Mouse (Mus musculus) frontal cortex, postnatal 10 days (tissue): ENCODE data around the gene Tex38.
A peak's percentile ranks its signal among the peaks of the same experiment; 100 is the strongest.

Experiments
- DNase-seq, 2 experiments: peaks; one replicate each; pipeline ENCODE4 v3.0.0; 2022; ENCODE audit warnings: low spot score in 2 of 2, mixed read lengths in 1 of 2

The Tex38 gene

DNA sequence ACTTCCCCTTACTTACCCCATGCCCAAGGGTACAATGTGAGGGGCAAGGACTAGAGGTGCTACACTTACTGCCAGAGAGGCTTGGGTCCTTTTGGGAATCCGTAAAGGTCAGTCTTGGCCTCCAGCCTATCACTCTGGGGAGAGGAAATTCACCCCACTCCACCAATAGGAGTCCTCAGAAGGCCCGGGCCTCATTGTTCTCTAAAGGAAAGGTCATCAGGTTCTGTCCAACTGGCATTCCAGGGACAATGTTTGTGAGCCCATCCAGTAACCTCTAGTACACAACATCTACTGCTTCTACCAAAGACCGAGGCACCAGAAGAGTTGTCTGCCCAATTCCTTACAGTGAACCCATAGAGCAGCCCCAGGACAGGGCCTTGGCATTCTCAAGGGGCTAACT, at the start of gene Tex38:
TSS of gene Tex38 (minus strand) at position 101 of the 400 bp plus-strand sequence.
- no peak for DNase-seq

DNA sequence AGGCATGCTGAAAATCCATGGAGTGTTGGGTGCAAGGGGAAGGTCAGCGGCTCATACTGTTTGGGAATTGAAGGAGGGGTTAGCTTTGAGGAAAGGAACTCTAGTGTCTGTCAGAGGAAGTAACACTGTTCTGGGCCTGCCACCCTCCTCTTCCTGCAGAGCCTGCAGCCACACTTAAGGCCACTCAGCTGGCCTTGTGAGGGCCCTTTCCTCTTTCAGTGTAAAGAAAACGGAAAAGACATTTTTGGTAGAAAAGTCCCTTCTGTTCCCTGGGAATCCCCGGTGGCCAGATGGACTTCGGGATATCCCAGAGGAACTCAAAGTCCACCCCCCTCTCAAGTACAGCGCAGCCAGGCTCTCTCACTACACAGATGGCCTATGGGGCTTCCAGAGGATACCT, 49.7 kb upstream of the Tex38 start:
- no peak for DNase-seq

DNA sequence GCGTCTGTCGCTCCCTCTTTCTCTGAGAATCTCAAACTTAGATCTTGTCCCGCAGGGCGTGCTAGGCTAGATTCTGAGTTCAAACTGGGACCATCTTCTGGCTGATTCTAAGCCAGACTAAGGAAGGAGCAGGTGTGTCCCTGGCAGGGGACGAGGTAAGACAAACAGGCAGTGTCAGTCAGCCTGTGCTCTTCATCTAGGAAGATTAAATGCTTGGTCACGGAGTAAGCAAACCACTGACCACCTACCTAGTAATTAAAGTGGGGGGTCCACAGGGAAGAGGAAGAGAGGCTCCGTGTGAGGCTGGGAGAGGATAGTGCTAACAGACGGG, 47.7 kb upstream of the Tex38 start:
- DNase-seq = no peak

DNA sequence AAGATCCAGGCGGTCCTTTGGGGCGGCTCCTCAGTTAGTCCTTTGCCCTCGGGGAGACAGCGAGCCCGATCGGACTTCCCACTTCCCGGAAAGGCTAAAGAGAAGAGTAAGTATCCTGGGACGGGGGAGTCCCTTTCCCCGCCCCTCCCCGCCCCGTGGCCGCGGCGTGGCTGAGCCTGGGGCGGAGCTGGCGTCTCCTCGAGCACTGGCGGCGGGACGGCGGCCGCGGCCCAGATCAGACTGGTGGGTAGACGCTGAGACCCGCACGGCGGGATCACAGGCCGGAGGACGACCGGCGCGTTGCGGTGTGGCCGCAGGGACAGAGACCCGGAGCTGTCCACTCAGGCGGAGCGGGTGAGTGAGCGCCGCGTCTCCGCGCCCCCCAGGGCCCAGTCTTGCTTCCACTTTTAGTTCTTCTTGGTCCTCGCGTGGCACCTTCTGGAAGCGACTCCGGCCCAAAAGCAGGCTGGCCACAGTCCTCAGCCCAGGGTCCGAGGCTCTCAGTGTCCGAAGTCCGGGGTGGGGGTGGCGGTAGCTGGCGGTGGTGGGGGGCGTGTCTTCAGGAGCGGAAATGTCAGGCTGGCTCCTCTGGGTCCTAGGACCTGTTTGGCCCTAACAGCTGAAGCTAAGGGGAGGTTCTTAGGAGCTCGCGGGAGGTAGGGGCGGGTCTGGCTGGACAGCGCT, 47.2 kb upstream of the Tex38 start, which contains the start of gene Mob3c:
TSS of gene Mob3c (plus strand) at position 205 of the 684 bp plus-strand sequence.
- peak; percentile 25 to 58 for DNase-seq

DNA sequence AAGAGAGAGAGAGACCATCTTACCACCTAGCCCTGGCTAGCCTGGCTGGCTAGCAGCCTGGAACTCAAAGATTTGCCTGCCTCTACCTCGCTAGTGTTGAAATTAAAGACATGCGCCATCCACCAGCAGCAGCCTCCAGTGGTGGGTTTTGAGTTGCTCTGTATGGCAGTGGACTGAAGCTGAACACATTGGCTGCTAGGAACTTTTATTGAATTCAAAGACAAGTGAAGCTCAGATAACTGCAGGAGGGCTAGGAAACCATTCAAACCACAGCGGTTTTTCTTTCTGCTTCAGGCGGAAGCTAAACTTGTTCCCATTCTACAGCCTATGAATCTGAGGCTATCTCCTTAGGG, 46.7 kb upstream of the Tex38 start:
- DNase-seq = no peak

DNA sequence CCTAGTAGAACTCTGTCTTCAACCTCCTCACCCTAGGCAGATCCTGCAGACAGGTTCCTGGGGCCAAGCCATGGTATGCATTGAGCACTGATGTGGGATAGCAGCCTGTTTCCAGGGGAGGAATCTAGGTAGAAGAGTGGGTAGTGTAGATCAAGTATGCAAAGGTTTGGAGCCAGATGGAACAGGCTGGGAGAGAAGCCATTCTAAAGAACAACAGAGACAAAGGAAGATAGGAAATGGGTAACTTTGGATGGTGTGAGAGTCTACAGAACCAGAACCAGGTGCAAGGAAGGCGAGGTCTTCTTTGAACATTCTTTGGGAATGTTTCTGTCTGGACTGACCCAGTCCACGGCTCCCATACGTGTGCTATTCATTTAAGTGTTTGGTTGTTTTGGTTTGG, 46.2 kb upstream of the Tex38 start:
- DNase-seq = no peak

DNA sequence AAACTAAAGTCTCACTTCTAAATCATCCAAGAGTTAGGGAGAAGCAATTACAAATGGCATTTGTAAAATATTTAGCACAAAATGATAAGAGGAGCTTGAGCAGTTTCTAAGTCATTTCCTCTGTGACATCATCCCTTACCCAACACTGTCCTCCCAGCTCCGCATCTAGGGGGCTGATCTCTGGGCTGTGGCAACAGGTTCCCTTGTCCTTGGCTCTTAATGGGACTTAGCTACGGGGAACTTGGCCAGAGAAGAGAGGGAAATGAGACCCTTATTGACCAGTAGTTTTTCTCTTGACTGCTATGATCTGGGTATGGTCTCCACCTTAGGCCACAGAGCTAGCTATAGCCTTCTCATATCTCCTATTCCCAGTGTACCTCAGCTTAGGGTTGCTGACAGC, 44.5 kb upstream of the Tex38 start:
- no peak for DNase-seq

DNA sequence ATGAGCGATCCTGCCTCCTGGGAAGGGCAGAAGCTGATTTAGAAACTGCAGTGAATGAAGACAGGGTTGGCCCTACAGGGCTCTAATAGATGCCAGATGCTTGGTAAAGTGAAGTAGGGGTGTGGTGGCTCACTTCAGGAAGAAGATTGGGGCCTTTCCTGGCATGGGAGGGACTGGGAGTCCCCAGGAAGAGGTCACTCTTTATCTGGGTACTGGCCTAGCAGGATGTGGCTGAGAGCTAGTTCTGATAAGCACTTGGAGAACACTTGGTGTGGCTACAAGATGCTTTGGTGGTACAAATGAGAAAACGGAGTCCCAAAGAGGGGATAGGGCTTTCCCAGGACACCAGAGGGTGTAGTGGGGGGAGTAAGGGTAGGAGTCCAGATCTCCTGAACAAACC, 43.4 kb upstream of the Tex38 start:
- peak in 1 of 2 experiments; percentile 2 for DNase-seq

DNA sequence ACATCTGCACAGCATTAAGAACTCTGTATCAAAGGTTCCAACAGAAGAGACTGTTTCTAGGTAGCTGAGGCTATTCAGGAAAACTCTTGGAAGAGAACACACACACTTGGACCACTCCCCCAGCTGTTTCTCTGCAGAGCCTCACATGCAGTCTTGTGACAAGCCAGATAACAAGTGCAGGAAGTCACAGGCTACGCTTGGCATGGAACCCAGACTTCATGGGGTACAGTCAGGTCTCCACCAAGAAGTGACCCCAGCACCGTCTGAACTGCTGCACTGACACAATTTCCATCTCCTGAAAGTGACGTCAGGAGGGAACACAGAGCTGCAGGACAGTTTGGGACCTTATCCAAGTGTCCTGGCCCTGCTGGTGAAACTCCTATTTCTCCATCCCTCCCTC, 41.1 kb upstream of the Tex38 start:
- DNase-seq = no peak

DNA sequence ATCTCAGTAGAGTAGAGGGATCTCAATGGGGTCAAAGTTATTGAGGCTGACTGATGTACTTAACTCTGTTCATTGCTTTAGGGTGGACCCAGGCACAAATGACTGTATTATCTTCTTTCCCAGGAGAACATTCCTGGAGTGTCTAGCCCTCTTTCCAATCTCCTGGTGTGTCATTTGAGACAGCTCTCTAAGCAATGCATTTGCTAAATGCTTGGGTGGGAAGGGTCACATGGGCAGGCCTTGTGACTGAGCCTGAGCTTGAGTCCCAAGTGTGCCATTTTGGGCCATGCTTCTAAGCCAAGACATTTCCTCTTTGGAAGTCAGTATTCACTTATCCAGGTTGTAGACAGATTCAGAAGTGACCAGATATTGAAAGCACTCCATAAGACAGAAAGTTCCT, 40.6 kb upstream of the Tex38 start:
- no peak for DNase-seq

DNA sequence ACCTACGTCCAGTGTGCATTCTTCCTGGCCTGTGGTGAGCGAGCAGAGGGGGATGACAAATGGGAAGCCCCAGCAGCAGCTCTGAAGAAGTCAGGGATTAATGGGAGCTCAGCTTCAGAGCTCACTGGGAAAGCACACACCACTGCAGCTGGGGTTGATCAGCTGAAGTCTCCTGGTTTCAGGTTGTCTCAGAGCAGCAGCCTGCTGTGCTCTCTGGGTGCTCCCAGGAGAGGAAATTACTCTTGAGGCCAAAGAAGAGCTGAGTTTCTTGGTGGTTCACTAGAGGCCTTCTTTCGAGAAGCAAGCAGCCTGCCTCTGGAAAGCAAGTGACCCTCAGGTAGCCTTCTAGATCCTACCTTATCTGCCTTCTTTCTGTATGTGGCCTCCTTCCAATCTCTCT, 40.1 kb upstream of the Tex38 start:
- no peak for DNase-seq

DNA sequence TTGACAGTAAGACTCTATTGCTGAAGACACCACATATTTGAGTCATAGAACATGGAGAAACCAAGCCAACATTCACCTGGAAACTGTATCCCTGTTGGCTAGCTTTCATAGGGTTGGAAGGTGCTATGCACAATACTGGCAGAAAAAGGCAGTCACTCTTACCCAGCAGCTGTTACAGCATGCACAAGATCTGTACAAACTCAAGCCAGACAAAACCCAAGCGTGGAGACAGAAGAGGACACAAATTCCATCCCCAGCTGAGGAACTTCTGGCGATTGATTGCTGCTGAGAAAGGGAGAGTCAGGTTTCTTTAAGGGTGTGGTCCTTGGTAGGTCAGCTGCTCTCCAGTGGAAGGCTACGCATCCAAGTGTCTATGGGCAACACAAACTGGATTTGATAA, 39.4 kb upstream of the Tex38 start:
- no peak for DNase-seq

DNA sequence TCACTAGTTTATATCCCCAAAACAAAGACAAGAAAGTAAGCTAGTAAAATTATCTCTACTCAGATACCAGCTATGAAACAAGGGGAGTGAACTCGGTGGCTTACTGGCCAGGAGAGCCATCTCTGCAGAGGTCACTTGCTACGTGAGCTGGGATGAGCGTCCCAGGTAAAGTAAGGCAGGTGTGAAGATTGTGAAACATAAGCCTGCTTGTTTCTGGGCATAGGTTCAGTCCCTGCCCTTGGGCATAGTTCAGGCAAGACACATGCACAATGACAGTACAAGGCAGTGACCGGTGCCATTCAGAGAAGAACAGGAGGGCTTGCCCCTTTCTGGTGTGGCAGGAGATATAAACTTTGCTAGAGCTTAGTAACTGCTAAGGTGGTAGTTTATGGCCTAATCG, 34.8 kb upstream of the Tex38 start:
- no peak for DNase-seq

DNA sequence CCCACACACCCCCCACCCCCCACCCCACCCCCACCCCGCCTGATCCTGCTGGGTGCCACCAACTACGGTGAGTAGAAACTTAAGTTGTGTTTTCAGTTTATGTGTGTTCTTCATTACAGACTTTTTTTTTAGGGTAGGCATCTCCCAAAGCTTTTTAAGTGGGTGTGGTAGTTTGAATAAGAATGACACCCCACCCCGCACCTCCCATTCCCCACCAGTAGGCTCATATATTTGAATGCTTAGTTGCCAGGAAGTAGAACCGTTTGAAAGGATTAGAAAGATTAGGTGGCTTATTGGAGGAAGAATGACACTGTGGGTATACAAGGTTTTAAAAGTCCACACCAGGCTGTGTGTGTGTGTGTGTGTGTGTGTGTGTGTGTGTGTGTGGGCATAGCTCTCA, 31.5 kb upstream of the Tex38 start:
- no peak for DNase-seq

DNA sequence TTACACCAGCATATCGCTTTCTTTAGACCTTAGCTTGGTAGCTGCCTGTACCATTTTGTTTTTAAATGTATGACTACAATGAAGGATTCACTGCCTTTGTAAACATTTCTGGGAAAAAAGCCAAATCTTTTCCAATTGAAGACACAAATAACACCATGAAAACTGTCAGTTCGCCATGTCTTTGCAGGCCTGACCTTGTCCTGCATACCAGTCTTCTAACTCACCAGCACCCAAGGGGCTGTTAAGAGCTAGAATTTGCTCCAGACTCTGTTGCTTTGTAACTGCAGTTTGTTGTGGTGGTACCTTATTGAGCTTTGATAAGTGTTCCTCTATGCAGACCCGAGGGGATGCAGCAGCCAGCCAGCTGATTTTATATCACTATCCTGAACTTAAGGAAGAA, 19.2 kb upstream of the Tex38 start:
- DNase-seq = no peak

DNA sequence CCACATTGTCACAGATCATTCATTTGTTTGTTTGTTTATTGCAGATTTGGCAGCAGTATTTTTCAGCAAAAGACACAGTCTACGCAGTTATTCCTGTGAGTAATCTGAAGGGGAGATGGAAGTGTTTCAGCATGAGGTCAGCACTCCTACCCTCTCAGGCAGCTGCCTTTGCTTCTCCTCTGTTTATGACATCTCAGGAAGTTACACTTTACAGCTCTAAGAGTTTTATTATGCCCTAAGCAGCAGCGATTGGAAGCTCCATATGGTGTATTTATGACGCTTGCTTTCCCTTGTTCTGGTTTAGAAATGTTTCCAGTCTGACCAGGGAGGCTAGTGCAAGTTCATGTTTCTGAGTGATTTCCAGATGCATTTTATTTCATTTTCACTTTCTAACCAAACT, 14.5 kb upstream of the Tex38 start:
- DNase-seq = no peak

DNA sequence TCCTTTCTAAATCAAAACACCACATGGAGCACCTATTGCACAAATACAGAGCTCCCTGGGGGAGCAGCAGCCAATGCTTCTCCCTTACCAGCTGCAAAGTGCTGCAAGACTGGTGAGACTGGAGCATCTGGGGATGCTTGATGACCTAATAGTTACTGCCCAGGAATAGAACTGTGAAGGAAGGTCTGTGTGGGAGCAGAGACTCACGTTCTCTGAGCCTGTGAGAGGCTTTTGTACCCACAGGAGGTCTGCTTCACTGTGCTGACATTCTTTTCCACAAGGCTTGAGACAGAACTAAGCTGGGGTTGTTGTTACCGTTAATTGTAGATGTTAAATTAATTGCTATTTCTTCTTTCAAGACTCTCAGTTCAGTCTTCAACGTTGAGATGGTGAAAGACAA, 10.0 kb upstream of the Tex38 start:
- no peak for DNase-seq

DNA sequence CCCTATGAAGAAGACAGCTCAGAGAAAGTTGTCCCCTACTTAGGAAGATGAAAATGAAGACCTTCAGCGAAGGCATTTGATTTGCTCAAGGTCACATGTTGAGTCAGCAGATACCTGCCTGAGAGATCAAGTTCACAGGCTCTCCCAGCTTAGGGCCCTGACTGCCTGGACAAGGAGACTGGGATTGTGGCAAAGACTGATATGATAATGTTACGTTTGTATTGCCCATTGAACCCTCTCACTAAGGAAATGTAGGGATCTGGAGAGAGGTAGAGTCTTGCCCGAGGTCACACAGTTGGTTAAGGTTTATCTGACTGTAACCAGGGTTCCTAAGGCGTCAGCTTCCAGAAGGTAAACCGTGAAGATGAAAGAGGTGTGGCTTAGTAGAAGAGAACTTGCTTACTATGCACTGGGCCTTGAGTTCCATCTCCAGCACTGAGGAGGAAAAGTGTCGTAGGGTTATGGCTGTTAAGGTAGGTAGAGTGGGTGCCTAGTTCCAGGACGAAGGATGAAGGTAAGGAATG, 4.8 kb upstream of the Tex38 start:
- no peak for DNase-seq

DNA sequence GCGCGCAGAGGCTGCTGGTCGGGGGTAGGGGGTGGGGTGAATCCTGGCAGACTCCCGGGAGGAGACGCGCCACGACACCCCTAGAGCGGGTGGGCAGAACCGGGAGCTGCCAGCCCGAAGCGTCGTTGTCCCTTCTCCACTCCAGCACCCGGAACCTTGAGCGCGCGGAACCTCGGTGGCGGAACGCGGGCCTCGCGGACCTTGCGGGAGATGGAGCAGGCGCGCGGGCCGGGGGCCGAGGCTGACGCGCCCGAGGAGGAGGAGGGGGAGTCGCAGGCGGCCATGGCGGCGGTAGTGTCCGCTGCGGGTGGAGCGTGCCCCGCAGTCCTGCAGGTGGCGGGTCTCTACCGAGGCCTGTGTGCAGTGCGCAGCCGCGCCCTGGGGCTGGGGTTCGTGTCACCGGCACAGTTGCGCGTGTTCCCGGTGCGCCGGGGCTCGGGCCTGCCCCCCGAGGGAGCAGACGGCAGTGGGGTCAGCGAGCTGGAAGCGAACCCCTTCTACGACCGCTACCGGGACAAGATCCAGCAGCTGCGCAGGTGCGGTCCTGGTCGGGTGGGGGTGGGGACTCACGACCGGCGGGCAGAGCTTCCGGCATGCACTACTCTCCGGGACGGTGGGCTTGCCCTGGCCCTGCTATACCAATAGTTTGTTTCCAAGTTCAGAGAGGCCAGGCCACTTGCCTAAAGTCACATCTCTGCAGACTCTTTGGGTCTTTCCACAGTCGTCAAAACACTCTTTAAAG, 4.1 kb upstream of the Tex38 start, which contains the start of gene Atpaf1:
TSS of gene Atpaf1 (plus strand) at position 44 of the 742 bp plus-strand sequence.
- DNase-seq = peak; percentile 66 to 80

DNA sequence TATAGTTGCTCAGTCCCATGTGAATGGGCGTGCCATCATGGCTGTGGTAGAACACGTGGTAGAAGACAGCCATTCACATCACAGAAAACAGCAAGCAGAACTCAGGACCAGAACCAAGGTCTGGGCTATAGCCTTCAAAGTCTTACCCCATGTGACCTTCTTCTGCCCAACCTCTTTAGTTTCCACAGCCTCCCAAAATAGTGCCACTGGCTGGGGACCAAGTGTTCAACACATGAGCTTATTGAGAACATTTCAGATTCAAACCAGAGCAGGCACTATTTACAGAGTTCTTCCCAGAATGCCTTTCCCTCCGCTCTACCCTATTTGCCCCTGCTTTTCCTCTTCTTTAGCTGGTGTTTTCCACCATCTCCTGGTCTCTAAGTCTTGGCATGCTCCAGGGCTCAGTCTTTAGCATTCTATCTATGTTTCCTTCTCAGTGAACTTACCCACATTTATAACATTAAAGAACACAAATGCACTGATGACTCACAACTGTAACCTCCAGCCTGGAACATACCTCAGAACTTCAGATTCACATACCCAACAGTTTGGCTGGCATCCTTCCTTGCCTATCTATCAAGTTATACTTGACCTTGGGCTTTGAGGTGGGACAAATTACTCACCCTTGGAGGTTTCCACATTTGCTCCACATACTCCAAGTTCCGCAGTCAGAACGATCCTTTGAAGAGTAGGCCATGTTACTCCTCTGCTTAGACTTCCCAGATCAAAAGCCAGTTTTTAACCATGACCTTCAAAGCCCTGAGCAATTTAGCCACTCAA, 1.4 kb upstream of the Tex38 start:
- DNase-seq = no peak

DNA sequence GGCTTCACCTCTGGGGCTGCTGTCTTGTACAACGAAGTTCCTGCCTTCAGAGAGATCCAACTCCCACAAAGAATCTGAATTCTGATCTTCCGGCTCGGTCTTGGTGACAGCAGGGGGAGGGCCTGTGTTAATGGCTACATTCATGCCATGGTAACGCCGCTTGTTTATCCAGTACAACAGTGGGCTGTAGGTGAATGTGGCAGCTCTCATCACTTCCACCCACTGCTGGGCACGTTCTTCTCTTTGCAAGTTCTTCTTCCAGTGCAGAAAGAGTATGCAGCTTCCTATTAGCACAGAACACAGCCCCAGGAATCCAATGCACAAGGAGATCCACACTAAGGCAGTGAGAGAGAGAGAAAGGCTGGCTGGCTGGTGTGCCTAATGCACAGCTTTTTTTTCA, 549 bp downstream of the Tex38 start:
- no peak for DNase-seq

DNA sequence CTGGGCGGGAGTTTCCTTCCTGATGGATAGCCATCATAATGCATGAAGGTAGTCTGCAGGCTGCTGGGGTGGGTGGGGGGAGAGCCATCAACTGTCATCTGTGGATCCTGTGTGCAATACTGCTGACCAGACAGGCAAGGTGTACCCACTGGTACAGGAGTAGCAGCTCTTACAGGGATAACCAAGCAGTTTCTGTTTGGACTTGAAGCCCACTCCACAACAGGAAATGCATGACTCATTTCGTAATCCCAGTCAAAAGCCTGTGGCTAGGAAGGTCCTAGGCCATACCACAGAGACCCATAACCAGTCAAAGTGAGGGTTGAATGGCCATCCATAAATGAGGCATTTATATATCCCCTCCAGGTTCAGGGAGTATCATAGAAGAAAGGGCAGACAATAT, 3.2 kb downstream of the Tex38 start:
- DNase-seq = no peak

DNA sequence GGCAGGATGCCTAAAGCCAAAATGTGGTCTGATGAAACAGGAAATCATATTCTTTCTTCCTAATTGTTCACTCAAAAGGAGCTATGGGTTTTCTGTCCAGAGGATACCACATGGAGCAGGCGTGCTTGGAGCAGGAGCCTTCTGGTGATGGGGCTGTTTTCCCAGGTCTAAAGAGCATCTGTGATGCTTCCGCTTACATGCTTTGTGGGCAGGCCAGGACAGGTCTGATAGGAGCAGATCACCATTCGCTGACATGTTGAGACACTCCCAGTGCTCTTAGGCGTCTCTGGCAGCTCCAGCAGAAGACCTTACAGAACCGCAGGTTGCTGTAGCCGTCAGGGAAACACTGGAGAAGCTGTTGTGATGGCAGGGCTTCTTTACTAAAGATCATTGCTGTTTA, 5.8 kb downstream of the Tex38 start:
- DNase-seq = no peak
